Mouse (Mus musculus) myocyte (in vitro differentiated cells): ENCODE measurements around the gene Slc1a6. TPM values are rescaled to one million over a fixed set of nuclear protein-coding genes. Genes with fewer than 3 reads are reported as not detected.

Source experiments
- H3K27me3 ChIP-seq: one replicate; pipeline ENCODE4 v1.6.1; 2011; ENCODE audit not compliant: control insufficient read depth, insufficient read depth, insufficient read length
- H3K36me3 ChIP-seq: one replicate; pipeline ENCODE4 v1.6.1; 2011; ENCODE audit not compliant: control insufficient read depth, insufficient read depth
- H3K4me2 ChIP-seq: one replicate; pipeline ENCODE4 v1.6.1; 2011; ENCODE audit warnings: low read depth, control low read depth
- H3K4me3 ChIP-seq: one replicate; pipeline ENCODE4 v1.5.1; 2011; ENCODE audit warnings: mild to moderate bottlenecking, control low read depth, moderate library complexity
- H3K79me2 ChIP-seq: one replicate; pipeline ENCODE4 v1.6.1; 2011; ENCODE audit not compliant: control insufficient read depth, insufficient read depth
- H3ac ChIP-seq: one replicate; pipeline ENCODE4 v1.6.1; 2011; ENCODE audit not compliant: control insufficient read depth, insufficient read length
- CEBPB ChIP-seq: IDR thresholded peaks from 2 replicates; pipeline ENCODE4 v1.6.1; 2011; ENCODE audit warnings: mild to moderate bottlenecking, moderate library complexity; ENCODE audit not compliant: poor library complexity, insufficient read depth, severe bottlenecking
- E2F4 ChIP-seq: IDR thresholded peaks from one replicate; pipeline ENCODE4 v1.6.1; 2011; ENCODE audit warnings: mild to moderate bottlenecking, control low read depth, moderate library complexity; ENCODE audit not compliant: insufficient read depth
- MAX ChIP-seq: IDR thresholded peaks from one replicate; pipeline ENCODE4 v1.6.1; 2011; ENCODE audit warnings: low read depth, mild to moderate bottlenecking, control low read depth
- MYOD1 ChIP-seq, 3 experiments: IDR thresholded peaks; one replicate each; pipeline ENCODE4 v1.6.1; 2011; ENCODE audit warnings: control low read depth in 2 of 3, low read depth in 2 of 3, mild to moderate bottlenecking in 2 of 3, moderate library complexity in 1 of 3; ENCODE audit not compliant: insufficient read length in 2 of 3, control insufficient read depth in 1 of 3
- MYOG ChIP-seq, 3 experiments: IDR thresholded peaks; one replicate each; pipeline ENCODE4 v1.6.1; 2011; ENCODE audit warnings: control low read depth in 2 of 3, low read depth in 2 of 3, mild to moderate bottlenecking in 2 of 3; ENCODE audit not compliant: insufficient read length in 2 of 3, control insufficient read depth in 1 of 3, insufficient read depth in 1 of 3
- POLR2A ChIP-seq: IDR thresholded peaks from one replicate; pipeline ENCODE4 v1.6.1; 2011; ENCODE audit warnings: low read depth, mild to moderate bottlenecking, control low read depth, moderate library complexity; ENCODE audit not compliant: insufficient read length
- POLR2AphosphoS2 ChIP-seq: IDR thresholded peaks from one replicate; pipeline ENCODE4 v1.6.1; 2011; ENCODE audit warnings: low read depth, control low read depth; ENCODE audit not compliant: insufficient read length
- REST ChIP-seq: IDR thresholded peaks from one replicate; pipeline ENCODE4 v1.6.1; 2011; ENCODE audit warnings: mild to moderate bottlenecking, control low read depth, moderate library complexity; ENCODE audit not compliant: insufficient read depth, insufficient read length
- SRF ChIP-seq: IDR thresholded peaks from one replicate; pipeline ENCODE4 v1.6.1; 2011; ENCODE audit warnings: low read depth; ENCODE audit not compliant: control insufficient read depth, insufficient read length
- TCF12 ChIP-seq: IDR thresholded peaks from one replicate; pipeline ENCODE4 v1.6.1; 2011; ENCODE audit warnings: mild to moderate bottlenecking, control low read depth; ENCODE audit not compliant: poor library complexity, insufficient read depth, severe bottlenecking
- TCF3 ChIP-seq: IDR thresholded peaks from one replicate; pipeline ENCODE4 v1.6.1; 2011; ENCODE audit warnings: low read depth, control low read depth; ENCODE audit not compliant: insufficient read length
- USF1 ChIP-seq: IDR thresholded peaks from one replicate; pipeline ENCODE4 v1.6.1; 2011; ENCODE audit warnings: low read depth, mild to moderate bottlenecking, control low read depth, moderate library complexity
- polyA plus RNA-seq: library from polyadenylated mRNA; unstranded; fragments of >200 nt; fragmentation: generic; extraction: Trizol; gene quantifications from one replicate; pipeline ENCODE4 v1.2.1, GENCODE M21; 2012; ENCODE audit warnings: missing spikeins

Gene Slc1a6
- polyA plus RNA-seq, 1 experiment: 0.05 TPM

DNA sequence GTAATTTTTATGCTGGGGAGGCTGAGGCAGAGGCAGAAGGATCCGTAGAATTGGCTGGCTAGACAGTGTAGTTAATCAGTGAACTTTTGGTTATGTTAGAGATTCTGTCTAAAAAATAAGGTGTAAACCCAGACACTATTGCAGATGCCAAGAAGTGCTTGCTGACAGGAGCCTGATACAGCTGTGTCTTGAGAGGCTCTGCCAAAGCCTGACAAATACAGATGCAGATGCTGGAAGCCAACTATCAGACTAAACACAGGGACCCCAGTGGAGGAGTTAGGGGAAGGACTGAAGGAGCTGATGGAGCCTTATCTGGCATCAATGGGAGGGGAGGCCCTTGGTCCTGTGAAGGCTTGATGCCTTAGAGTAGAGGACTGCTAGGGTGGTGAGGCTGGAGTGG is 14.7 kb upstream of the Slc1a6 start:
- H3K4me2 ChIP-seq: no peak overlapping the region
- no peak for TF ChIP-seq E2F4
- no peak for TF ChIP-seq TCF12
- no peak for TF ChIP-seq MYOG (IDR thresholded peaks at IDR 0.05; ENCODE audit: control insufficient read depth in 1 of 3, insufficient read depth in 1 of 3, insufficient read length in 2 of 3, low read depth in 2 of 3)
- no peak for TF ChIP-seq POLR2AphosphoS2
- no peak for TF ChIP-seq TCF3
- no peak for TF ChIP-seq POLR2A
- TF ChIP-seq MAX: no peak
- TF ChIP-seq SRF: no peak
- no peak for TF ChIP-seq CEBPB
- no peaks in the 10 kb centered on the region for H3K79me2 ChIP-seq
- no peak overlapping the region for H3ac ChIP-seq
- H3K27me3 ChIP-seq: no peaks in the 10 kb centered on the region
- H3K36me3 ChIP-seq: no peaks in the 10 kb centered on the region
- H3K4me3 ChIP-seq: no peak overlapping the region

DNA sequence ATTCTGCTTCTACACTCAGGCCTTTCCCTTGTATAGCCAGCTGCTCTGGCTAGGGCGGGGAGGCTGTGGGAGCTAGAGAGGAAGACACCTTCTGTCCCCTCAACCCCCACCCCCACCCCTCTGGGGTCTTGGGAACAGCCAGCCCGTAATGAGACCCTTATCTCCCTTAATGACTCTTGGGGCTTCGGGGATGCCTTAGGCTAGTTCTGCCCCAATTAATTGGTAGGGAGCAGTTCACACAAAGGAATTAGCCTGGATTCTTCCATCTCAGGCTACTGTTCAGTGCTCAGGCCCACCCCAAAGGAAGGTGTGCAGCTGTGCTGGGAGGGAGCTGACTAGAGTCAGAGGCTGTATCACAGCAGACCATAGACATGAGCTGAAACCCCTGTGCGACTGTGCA is 4.5 kb upstream of the Slc1a6 start:
- Histone ChIP-seq H3K79me2 (no peaks in the 10 kb centered on the region), H3K27me3 (no peaks in the 10 kb centered on the region), H3K36me3 (no peaks in the 10 kb centered on the region), H3K4me3 (no peak overlapping the region), H3K4me2 (no peak overlapping the region), H3ac (no peak overlapping the region)
- no peak for TF ChIP-seq USF1
- TF ChIP-seq TCF3: no peak
- no peak for TF ChIP-seq POLR2A
- TF ChIP-seq TCF12: no peak
- TF ChIP-seq SRF: no peak

DNA sequence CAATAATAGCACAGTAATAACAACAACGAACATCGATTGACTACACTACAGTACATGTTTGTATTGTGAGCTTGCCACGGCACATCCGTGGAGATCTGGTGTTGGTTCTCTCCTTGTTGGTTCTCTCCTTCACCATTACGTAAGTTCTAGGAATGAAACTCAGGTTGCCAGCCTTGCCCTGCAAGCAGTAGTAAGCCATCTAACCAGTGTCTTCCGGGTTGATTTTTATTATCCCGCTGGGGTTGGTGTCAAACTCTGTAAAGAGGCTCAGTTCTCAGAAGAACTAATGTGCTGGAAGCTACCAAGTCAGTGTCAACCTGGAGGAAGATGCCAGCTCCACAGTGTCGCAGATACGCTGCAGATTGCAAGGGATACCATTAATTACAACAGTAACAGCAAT is 769 bp upstream of the Slc1a6 start:
- Histone ChIP-seq H3K36me3 (no peaks in the 10 kb centered on the region), H3K4me2 (peak overlapping the region; percentile 18), H3K79me2 (no peaks in the 10 kb centered on the region), H3K4me3 (no peak overlapping the region), H3K27me3 (no peaks in the 10 kb centered on the region), H3ac (no peak overlapping the region)
- TF ChIP-seq MYOD1 (IDR thresholded peaks at IDR 0.05; ENCODE audit: control insufficient read depth in 1 of 3, insufficient read length in 2 of 3, low read depth in 2 of 3) (no peak), POLR2AphosphoS2 (no peak), POLR2A (no peak), CEBPB (no peak), E2F4 (no peak), TCF3 (no peak), MYOG (IDR thresholded peaks at IDR 0.05; ENCODE audit: control insufficient read depth in 1 of 3, insufficient read depth in 1 of 3, insufficient read length in 2 of 3, low read depth in 2 of 3) (no peak), SRF (no peak), USF1 (no peak), MAX (no peak), TCF12 (no peak), REST (no peak)

DNA sequence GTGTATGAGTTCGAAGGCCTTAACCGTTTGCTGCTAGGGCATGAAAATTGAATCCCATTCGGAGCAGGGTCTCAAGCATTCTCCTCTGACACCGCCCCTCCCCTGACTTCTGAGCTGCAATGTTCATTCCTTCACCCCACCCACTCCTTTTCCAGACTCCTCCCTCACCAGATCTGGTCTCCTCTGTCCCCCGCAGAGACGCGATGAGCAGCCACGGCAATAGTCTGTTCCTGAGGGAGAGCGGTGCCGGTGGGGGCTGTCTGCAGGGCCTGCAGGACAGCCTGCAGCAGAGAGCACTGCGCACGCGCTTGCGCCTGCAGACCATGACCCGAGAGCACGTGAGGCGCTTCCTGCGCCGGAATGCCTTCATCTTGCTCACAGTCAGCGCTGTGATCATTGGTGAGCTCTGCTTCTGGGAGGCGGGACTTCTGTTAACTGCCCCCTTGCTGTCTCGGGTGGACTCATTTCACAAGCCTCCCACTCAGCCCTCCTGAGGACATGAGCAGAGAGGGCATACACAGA is 7.3 kb downstream of the Slc1a6 start:
- Histone ChIP-seq H3K27me3 (no peaks in the 10 kb centered on the region), H3K4me2 (no peak overlapping the region), H3K36me3 (no peaks in the 10 kb centered on the region), H3K4me3 (no peak overlapping the region), H3K79me2 (no peaks in the 10 kb centered on the region), H3ac (no peak overlapping the region)
- TF ChIP-seq E2F4: no peak
- no peak for TF ChIP-seq USF1
- no peak for TF ChIP-seq MAX
- no peak for TF ChIP-seq TCF3
- no peak for TF ChIP-seq TCF12
- no peak for TF ChIP-seq REST
- no peak for TF ChIP-seq POLR2AphosphoS2
- TF ChIP-seq POLR2A: no peak
- TF ChIP-seq MYOG (IDR thresholded peaks at IDR 0.05; ENCODE audit: control insufficient read depth in 1 of 3, insufficient read depth in 1 of 3, insufficient read length in 2 of 3, low read depth in 2 of 3): no peak
- TF ChIP-seq MYOD1 (IDR thresholded peaks at IDR 0.05; ENCODE audit: control insufficient read depth in 1 of 3, insufficient read length in 2 of 3, low read depth in 2 of 3): no peak
- TF ChIP-seq CEBPB: no peak
- no peak for TF ChIP-seq SRF

DNA sequence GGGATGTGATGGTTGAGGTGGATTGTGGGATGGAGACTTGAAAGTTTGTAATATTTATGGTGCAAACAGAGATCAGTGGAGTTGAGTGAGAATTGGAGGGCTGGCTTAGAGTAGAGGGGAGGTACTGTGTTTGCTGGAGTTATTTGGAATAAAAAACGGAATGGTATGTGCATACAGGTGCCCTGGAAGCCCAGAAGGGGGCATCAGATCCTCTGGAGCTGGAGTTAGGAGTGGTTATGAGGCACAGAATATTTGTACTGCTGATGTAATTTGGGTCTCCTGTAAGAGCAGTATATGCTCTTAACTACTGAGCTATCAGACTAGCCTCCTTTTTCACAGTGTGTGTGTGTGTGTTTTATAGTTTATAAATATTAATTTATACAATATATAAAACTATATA is 10.3 kb downstream of the Slc1a6 start:
- H3K4me3 ChIP-seq: no peak overlapping the region
- H3K36me3 ChIP-seq: no peaks in the 10 kb centered on the region
- no peaks in the 10 kb centered on the region for H3K27me3 ChIP-seq
- H3K79me2 ChIP-seq: no peaks in the 10 kb centered on the region
- H3K4me2 ChIP-seq: no peak overlapping the region
- no peak overlapping the region for H3ac ChIP-seq
- TF ChIP-seq SRF (no peak), USF1 (no peak), MYOD1 (IDR thresholded peaks at IDR 0.05; ENCODE audit: control insufficient read depth in 1 of 3, insufficient read length in 2 of 3, low read depth in 2 of 3) (no peak), REST (no peak), MYOG (IDR thresholded peaks at IDR 0.05; ENCODE audit: control insufficient read depth in 1 of 3, insufficient read depth in 1 of 3, insufficient read length in 2 of 3, low read depth in 2 of 3) (no peak)
